Mouse (Mus musculus): ENCODE results near the gene 6330409D20Rik. TPM values are rescaled to one million over a fixed set of nuclear protein-coding genes. Genes with fewer than 3 reads are reported as not detected.

The 6330409D20Rik gene
- total RNA-seq, 2 experiments from 2014 or later: not detected

DNA sequence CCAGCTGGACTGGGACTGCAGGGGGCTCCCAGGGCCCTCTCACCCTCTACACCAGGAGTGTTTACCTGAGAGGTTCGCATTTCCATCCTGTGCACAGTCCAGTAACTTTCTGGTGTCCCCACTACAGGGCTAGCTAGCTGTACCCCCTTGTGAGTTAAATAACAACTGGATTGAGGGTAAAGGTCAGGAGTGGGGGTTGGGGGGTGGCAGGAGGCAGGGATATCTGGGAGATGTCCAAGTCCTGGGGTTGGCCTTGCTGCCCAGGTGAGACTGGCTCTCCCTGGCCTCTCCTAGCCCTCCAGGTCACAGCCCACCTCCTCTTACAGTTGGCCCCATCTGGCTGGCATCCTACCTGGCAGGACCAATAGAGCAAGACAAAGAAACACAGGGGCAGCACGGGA, 36.8 kb downstream of the 6330409D20Rik start, which contains the start of gene Fpgs:
Gene Fpgs (minus strand): TSS at position 125 of the 401 bp plus-strand sequence.
- no peak for ATAC-seq (replicated peaks; ENCODE audit: poor library complexity)

DNA sequence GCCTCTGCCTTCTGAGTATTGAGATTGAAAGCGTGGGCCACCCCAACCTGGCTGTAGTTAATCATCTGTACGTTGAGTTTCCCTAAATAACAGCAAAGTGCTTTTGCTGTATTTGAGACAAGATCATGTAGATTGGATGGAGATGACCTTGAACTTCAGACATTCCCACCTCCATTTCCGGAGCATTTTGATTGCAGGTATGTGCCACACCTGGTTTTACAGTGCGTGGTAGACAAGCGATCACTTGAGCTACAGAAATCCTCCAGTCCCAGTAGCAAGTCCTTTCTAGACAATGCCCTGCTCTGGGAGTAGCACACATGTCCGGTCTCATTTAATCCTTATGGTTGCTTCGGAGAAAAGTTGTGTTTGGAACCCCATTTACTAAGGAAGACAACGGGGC, 37.8 kb downstream of the 6330409D20Rik start:
- no peak for ATAC-seq (replicated peaks; ENCODE audit: poor library complexity)

DNA sequence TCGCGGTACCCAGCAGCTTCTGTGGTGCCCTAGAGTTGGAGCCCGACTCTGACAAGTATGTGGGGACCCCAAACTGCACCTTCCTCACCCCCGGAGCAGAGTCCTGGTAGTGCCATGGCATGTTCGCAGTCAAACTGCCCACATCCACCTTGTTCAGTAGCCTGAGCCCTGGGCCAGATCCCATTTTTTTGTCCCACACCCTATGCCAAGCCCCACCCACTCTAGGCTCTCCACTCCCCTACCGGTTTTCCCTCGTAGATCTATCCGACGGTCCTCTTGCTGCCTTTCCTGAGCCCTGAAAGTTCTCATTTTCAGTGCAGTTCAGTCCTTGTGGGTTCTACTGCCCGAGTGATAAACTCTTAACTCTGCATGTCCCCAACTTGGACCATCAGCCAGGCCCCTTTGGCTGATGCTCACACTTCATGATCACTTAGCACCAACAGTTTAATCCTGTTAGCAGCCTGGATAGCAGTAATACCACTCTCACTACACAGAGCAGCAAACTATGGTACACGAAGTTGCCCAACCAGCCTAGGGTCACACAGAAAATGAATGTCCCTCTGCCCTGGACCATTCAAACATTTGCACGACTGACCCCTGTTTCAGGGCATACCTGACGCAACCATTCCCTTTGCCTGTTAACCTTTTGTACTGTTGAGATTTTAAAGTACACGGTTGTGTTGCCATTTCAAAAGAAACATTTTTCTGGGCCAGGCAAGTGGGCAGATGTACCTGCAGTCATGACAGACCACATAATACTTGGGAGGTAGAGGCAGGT, 39.7 kb downstream of the 6330409D20Rik start:
- no peak for ATAC-seq (replicated peaks; ENCODE audit: poor library complexity)

DNA sequence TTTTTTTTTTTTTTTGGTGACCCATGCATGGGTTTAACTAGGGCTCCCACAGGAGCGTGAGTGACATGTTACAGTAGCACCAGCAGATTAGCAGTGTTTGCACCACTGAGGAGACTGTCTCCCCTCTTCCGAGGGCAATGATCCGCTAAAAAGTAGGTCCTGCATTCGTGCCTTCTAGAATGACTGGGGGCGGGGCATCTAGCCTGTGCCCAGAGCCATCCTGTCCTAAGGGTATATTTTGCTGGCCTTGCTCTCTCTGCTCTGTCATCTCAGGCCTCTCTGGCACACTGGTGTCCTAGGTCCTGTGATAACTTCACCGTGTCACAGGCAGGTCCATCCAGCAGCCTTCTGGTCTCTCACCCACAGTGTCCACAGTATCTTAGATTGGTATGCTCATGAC, 41.1 kb downstream of the 6330409D20Rik start:
- ATAC-seq (replicated peaks; ENCODE audit: poor library complexity): no peak

DNA sequence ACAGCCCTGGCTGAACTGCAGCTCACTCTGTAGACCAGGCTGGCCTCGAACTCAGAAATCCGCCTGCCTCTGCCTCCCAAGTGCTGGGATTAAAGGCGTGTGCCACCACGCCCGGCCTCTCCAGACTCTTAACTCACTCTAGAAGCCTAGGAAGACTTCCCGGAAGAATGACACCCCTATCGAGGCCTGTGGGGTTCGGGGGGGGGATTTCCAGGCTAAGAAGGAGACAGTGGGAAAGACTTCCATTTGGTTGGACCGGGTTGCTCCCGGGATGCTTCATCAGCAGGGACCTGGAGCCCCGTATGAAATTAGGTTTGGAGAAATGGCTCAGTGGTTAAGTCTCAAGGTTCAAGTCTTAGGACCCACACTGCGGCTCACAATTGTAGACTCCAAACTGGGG, 46.1 kb downstream of the 6330409D20Rik start:
- ATAC-seq (replicated peaks; ENCODE audit: poor library complexity): no peak

DNA sequence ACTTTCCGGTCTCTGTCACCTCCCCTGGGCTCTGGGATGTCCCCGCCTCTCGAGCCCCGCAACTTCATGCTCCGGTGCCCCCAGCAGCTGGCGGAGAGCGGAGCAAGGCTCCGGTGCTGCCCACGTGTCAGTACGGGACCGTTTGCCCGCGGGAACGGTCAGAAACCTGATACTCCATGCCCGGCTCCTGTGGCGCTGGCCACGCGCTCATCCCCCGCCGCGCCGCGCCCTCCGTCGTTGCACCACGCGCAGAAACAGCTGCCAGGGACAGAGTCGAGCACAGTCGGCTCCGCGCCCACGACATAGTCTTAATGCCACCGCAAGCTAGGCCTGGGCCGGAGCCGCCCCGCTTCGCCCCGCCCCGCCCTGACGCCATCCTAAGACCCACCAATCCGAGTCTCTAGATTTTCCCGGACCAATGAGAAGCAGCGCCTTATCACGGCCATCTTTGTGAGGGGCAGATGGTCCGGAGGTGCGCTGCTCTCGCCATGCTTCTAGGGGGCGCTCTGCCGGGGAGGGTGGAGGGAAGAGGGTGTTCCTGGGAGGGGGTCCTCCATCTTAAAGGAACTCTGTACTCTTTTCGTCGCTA, 46.9 kb downstream of the 6330409D20Rik start:
- ATAC-seq (replicated peaks; ENCODE audit: poor library complexity): peak; percentile 95

DNA sequence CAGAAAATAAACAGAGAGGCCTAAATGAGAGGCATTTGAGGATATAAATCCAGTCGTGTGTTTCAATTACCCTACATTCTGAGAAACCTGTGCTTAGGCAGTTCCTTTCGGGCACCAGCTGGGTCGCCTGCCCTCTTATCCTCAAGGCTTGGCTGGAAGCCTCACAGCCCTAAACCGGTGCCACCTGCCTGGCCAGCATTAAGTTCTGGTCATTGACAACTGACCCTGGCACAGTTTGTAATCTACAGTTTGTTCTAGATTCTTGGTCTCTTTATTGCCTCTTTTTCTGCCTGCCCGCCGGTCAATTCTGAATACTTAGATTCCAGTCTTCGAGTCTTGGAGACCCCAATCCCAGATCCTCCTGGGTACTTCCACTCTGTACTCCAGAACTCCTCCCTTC, 47.5 kb downstream of the 6330409D20Rik start:
- ATAC-seq (replicated peaks; ENCODE audit: poor library complexity): no peak

DNA sequence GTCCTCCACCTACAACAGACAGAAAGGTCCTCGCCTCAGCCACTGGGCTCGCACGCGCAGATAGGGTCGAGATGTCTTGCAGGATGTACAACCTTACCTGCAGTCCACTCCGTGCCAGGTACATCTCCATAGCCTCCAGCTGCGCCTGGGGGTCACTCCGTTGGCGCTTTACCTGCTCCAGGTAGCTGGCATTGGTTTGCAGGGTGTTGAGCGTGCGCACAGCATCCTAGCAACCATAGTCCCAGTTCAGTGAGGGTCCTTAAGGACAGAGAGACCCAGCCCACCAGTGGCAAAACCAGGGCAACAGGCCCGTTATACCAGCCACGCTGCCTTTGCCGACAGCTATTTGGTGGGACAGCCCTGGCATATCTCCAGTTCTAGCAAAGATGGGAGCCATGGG, 48.3 kb downstream of the 6330409D20Rik start:
- no peak for ATAC-seq (replicated peaks; ENCODE audit: poor library complexity)

DNA sequence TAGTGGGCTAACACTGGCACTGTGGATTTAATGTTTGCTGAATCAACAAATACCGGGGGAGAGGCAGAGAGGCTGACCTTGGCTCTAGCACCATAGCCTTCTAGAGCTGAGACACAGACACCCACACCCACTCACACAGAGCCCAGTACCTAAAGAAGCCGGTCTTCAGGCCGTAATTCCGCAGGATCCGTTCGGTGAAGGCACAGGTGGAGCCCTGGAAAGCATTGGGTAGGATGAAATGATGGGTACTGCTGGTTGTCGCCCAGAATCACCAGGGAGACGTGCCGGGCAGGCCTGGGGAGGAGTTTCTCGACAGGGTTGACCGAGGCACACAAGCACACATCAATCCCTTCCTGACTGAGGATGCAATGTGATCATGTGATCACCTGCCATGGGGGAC, 49.8 kb downstream of the 6330409D20Rik start:
- no peak for ATAC-seq (replicated peaks; ENCODE audit: poor library complexity)

DNA sequence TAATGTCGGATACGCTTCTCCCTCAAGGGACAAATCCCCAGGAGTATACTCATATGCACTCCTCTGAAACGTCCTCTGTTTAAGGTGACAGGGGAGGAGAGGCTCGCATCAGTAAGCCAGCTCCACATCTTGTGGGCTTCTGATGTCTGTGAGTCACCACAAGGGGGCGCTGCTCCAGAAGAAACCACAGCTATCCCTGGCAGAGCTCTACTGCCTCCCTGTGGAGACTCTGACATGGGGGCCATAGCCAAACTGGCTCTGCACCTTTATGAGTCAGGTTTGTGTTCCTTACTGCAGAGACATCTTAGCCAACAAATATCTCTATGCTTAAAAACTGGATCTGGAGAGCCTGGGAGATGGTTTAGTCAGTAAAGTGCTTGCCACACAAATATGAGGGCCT, 51.4 kb downstream of the 6330409D20Rik start:
- ATAC-seq (replicated peaks; ENCODE audit: poor library complexity): peak; percentile 75

DNA sequence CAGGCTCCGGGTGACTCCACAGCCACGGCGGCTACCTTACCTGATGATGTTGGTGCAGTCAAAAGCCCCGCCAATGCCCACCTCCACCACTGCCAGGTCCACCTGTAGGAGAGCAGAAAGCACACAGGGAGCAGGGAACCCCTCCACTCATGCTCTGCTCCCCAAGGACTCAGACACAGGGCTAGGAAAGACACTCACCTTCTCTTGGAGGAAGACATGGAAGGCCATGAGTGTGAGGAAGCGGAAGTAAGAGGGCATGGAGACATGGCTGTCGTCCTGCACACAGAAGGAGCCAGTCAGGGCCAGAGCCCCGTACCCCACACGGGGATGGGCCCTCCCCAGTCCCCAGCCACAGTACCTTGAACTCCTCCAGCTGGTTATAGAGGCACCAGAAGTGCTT, 53.3 kb downstream of the 6330409D20Rik start:
- ATAC-seq (replicated peaks; ENCODE audit: poor library complexity): no peak

DNA sequence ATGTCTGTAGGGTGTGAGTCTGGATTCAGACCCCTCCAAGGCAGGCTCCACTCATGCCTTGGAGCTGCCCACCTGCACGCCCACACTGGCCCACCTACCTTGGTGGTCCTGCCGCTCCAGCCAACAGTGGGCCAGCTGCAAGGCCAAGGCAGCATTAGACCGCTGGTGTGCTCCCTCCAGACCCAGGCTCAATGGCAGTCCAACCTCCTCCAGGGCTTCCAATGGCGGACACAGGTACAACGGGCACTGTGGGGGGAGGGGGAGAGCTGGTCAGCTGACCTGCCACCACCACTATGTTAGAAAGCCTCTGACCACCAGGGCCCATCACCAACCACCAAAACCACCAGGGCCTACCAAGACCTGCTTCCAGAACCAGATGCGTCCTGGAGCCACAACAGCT, 54.2 kb downstream of the 6330409D20Rik start:
- ATAC-seq (replicated peaks; ENCODE audit: poor library complexity): no peak

DNA sequence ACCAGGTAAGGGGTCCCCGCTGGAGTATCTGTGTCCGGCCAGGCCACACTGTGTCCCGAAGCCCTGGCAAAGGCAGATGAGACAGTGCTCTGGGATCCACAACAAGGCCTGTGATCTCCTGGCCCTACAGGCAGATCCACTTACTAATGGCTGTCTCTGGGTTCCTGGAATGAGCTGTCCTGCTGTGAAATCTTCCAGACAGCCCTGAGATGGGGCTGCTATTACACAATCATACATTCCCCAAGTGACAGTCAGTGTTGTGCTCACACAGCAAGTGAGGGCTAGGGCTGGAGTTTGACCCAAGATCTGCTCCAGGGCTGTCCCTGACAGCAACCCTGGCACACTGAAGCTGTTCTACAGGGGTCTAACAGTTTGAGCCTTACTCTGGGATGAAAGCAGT, 55.0 kb downstream of the 6330409D20Rik start:
- ATAC-seq (replicated peaks; ENCODE audit: poor library complexity): no peak

DNA sequence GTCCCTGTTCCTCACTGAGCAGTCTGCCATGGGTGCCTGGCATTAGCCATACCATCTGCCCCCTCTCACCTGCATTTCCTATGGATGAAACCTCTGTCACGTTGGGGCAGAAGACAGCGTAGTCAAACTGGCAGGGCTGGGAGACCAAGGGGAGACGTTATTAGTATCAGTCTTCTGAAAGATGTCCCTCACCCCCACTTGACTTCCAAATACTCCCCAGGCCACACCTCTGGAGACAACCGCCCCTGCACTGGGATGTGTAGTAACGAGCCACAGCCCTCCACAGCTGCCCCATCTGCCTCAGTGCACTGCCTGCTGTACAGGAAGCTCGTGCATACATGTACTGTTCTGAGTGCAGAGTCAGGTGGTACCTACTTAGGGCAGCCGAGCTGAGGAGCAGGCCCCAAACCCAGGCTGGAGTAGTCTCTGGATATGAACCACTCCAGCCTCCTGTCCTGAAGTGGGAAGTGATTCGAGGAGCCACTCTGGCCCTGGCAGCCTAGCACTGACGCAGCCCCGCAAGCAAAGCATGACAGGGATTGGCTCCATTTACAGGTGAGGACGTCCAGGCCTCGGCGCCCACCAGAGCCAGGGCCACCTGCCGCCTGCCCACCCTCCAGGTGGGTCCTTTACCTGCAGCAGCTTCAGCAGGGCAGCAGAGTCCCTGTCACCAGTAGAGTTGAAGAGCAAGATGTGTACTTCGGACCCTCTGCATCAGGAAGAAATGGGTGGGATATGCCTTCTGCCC, 56.0 kb downstream of the 6330409D20Rik start:
- no peak for ATAC-seq (replicated peaks; ENCODE audit: poor library complexity)

DNA sequence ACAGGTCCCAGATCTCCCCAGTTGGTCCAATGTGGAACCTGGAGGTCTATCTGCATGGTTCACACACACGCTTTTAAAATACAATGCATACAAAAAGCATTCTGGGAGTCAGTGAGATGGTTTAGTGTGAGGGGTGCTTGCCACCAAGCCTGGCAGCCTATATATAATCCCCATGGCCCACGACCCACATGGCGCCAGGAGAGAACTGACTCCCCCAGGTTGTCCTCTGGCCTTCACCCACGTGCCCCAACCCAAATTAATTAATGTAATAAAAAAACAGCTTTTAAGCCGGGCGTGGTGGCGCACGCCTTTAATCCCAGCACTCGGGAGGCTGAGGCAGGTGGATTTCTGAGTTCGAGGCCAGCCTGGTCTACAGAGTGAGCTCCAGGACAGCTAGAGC, 57.1 kb downstream of the 6330409D20Rik start:
- no peak for ATAC-seq (replicated peaks; ENCODE audit: poor library complexity)

DNA sequence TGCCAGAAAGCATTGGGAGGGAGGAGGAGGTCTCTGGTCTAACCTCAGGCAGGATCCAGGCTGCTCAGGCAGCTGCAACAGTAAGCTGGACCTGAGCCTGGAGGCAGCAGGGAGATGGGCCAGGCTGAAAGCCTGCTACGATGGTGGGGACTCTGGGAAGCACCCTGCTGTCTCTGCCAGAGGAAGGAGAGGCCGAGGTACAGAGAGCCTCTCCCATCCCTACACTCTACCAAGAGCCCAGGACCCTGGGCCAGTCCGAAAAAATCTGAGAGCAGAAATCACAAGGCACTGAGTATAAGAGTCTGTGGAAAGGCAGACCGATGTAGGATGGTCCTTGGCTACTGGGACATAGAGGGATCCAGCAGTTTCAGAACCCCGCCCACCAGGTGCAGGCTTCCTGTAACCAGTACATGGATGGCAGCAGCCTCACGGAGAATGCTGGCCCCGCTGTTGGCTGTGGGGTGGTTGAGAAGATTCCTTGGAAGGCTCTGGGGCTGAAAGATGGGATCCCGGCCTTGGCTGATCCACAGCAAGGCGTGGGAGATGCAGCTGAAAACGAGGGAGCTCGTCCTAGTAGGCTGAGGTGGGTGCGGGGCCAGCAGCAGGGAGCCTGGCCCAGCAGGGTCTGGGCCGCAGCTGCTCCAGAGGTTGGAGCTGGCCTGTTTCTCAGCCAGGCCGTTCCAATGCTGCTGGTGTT, 57.9 kb downstream of the 6330409D20Rik start:
- ATAC-seq (replicated peaks; ENCODE audit: poor library complexity): no peak

Other genes starting within 250 kb of the 6330409D20Rik start
- gene Fam102a, start 205.7 kb downstream of the 6330409D20Rik start, total RNA-seq (2015): 1.9 and 2.9 TPM in 2 replicates
- gene Fam102a, start 205.7 kb downstream of the 6330409D20Rik start, total RNA-seq (2017): 1.9 and 2.2 TPM in 2 replicates
- gene Dpm2, start 170.2 kb downstream of the 6330409D20Rik start, total RNA-seq (2015): 76.6 and 87.2 TPM in 2 replicates
- gene Dpm2, start 170.2 kb downstream of the 6330409D20Rik start, total RNA-seq (2017): 26.5 and 32.3 TPM in 2 replicates
- not detected in 2 replicates for gene Pip5kl1, start 166.2 kb downstream of the 6330409D20Rik start, total RNA-seq (2015)
- not detected in 2 replicates for gene Pip5kl1, start 166.2 kb downstream of the 6330409D20Rik start, total RNA-seq (2017)
- gene 9430097D07Rik, start 165.3 kb downstream of the 6330409D20Rik start, total RNA-seq (2015): not detected in 2 replicates
- not detected in 2 replicates for gene 9430097D07Rik, start 165.3 kb downstream of the 6330409D20Rik start, total RNA-seq (2017)
- 26.2 and 33.1 TPM in 2 replicates for gene St6galnac4, start 153.9 kb downstream of the 6330409D20Rik start, total RNA-seq (2015)
- gene St6galnac4, start 153.9 kb downstream of the 6330409D20Rik start, total RNA-seq (2017): 38.7 and 40.4 TPM in 2 replicates
- 7.9 and 9.4 TPM in 2 replicates for gene St6galnac6, start 141.3 kb downstream of the 6330409D20Rik start, total RNA-seq (2015)
- 19.0 and 24.4 TPM in 2 replicates for gene St6galnac6, start 141.3 kb downstream of the 6330409D20Rik start, total RNA-seq (2017)
- 0.12 and 1.8 TPM in 2 replicates for gene Ak1, start 119.3 kb downstream of the 6330409D20Rik start, total RNA-seq (2015)
- gene Ak1, start 119.3 kb downstream of the 6330409D20Rik start, total RNA-seq (2017): 0.12 and 0.14 TPM in 2 replicates
- 14.7 and 15.5 TPM in 2 replicates for gene Eng, start 94.4 kb downstream of the 6330409D20Rik start, total RNA-seq (2015)
- gene Eng, start 94.4 kb downstream of the 6330409D20Rik start, total RNA-seq (2017): 6.9 and 8.5 TPM in 2 replicates
- gene Fpgs, start 36.9 kb downstream of the 6330409D20Rik start, total RNA-seq (2015): 18.0 and 19.1 TPM in 2 replicates
- gene Fpgs, start 36.9 kb downstream of the 6330409D20Rik start, total RNA-seq (2017): 20.7 and 27.4 TPM in 2 replicates
- gene Cdk9, start 27.9 kb downstream of the 6330409D20Rik start, total RNA-seq (2015): 63.4 and 79.2 TPM in 2 replicates
- gene Cdk9, start 27.9 kb downstream of the 6330409D20Rik start, total RNA-seq (2017): 39.3 and 42.5 TPM in 2 replicates
- 18.2 and 19.9 TPM in 2 replicates for gene Sh2d3c, start 20.0 kb downstream of the 6330409D20Rik start, total RNA-seq (2015)
- gene Sh2d3c, start 20.0 kb downstream of the 6330409D20Rik start, total RNA-seq (2017): 10.3 and 10.7 TPM in 2 replicates
- 25.1 and 26.7 TPM in 2 replicates for gene Tor2a, start 16.2 kb upstream of the 6330409D20Rik start, total RNA-seq (2015)
- 16.2 and 24.5 TPM in 2 replicates for gene Tor2a, start 16.2 kb upstream of the 6330409D20Rik start, total RNA-seq (2017)
- gene Ttc16, start 34.6 kb upstream of the 6330409D20Rik start, total RNA-seq (2015): 0.12 TPM in 1 of 2 replicates, not detected in the other
- 0.41 TPM in 1 of 2 replicates, not detected in the other for gene Ttc16, start 34.6 kb upstream of the 6330409D20Rik start, total RNA-seq (2017)
- 2.7 and 2.9 TPM in 2 replicates for gene Ptrh1, start 34.8 kb upstream of the 6330409D20Rik start, total RNA-seq (2015)
- 1.4 TPM in 2 replicates for gene Ptrh1, start 34.8 kb upstream of the 6330409D20Rik start, total RNA-seq (2017)
- not detected in 2 replicates for gene Cfap157, start 43.4 kb upstream of the 6330409D20Rik start, total RNA-seq (2015)
- gene Cfap157, start 43.4 kb upstream of the 6330409D20Rik start, total RNA-seq (2017): not detected in 2 replicates
- gene Stxbp1, start 106.2 kb upstream of the 6330409D20Rik start, total RNA-seq (2015): 2.9 and 4.7 TPM in 2 replicates
- 1.6 and 3.7 TPM in 2 replicates for gene Stxbp1, start 106.2 kb upstream of the 6330409D20Rik start, total RNA-seq (2017)
- 3.3 and 3.5 TPM in 2 replicates for gene Fam129b, start 135.1 kb upstream of the 6330409D20Rik start, total RNA-seq (2015)
- 6.5 and 6.8 TPM in 2 replicates for gene Fam129b, start 135.1 kb upstream of the 6330409D20Rik start, total RNA-seq (2017)
- 2,719 and 2,750 TPM in 2 replicates for gene Rpl12, start 220.5 kb upstream of the 6330409D20Rik start, total RNA-seq (2015)
- gene Rpl12, start 220.5 kb upstream of the 6330409D20Rik start, total RNA-seq (2017): 2,545 and 2,724 TPM in 2 replicates
- gene Lrsam1, start 220.6 kb upstream of the 6330409D20Rik start, total RNA-seq (2015): 2.9 and 3.0 TPM in 2 replicates
- 3.5 and 3.7 TPM in 2 replicates for gene Lrsam1, start 220.6 kb upstream of the 6330409D20Rik start, total RNA-seq (2017)
- gene Slc2a8, start 241.1 kb upstream of the 6330409D20Rik start, total RNA-seq (2015): 2.6 and 2.9 TPM in 2 replicates
- 2.2 and 3.5 TPM in 2 replicates for gene Slc2a8, start 241.1 kb upstream of the 6330409D20Rik start, total RNA-seq (2017)